Mouse (Mus musculus) embryonic fibroblast, embryonic 13.5 days (primary cell): ENCODE data around the gene Taf1b. TPM values are rescaled to one million over a fixed set of nuclear protein-coding genes. Genes with fewer than 3 reads are reported as not detected.
"Not testable (repeated sequence)": the region's sequence is repeated elsewhere in the genome, so short reads cannot be mapped to it uniquely, and the experiment has no call there.

Source experiments
- H3K27ac ChIP-seq: 2 replicates; pipeline ENCODE4 v1.5.1; 2012; ENCODE audit warnings: low read length, control low read depth, inconsistent platforms; ENCODE audit not compliant: insufficient read depth
- H3K4me1 ChIP-seq: 2 replicates; pipeline ENCODE4 v1.6.1; 2011; ENCODE audit warnings: low read length; ENCODE audit not compliant: control insufficient read depth, insufficient read depth
- H3K4me3 ChIP-seq: 2 replicates; pipeline ENCODE4 v1.5.1; 2011; ENCODE audit warnings: mild to moderate bottlenecking, control low read depth, low read length; ENCODE audit not compliant: insufficient read depth
- CTCF ChIP-seq: IDR thresholded peaks from 2 replicates; pipeline ENCODE4 v1.5.1; 2011; ENCODE audit warnings: mild to moderate bottlenecking, control low read depth, low read length, moderate library complexity, borderline replicate concordance; ENCODE audit not compliant: insufficient read depth
- POLR2A ChIP-seq: IDR thresholded peaks from 2 replicates; pipeline ENCODE4 v1.6.1; 2011; ENCODE audit warnings: low read depth, mild to moderate bottlenecking, control low read depth, low read length, moderate library complexity
- polyA plus RNA-seq: library from polyadenylated mRNA; stranded (reverse); fragments of >200 nt; gene quantifications from 2 replicates; pipeline ENCODE4 v1.2.4, GENCODE M21; 2011; ENCODE audit warnings: low read depth; ENCODE audit not compliant: missing spikeins, insufficient read length

The Taf1b gene
- polyA plus RNA-seq = 15.9 and 25.6 TPM in 2 replicates

- Histone ChIP-seq H3K27ac (peak within 1 kb of the TSS; percentile 69), H3K4me3 (peak within 1 kb of the TSS; percentile 62), H3K4me1 (no peaks in the 10 kb centered on the region)
- TF ChIP-seq POLR2A = peak; percentile 92
- no peak for TF ChIP-seq CTCF
Measured at GRCm38 (mm10) chr12:24498150-24498840, at the start of gene Taf1b. Taf1b (plus strand) TSS chr12:24498359.

GRCm38 (mm10) chr12:24460406-24460805 is 37.8 kb upstream of the Taf1b start:
- no peak for TF ChIP-seq CTCF
- TF ChIP-seq POLR2A = no peak
- H3K4me1 ChIP-seq = no peaks in the 10 kb centered on the region
- no peak overlapping the region for H3K4me3 ChIP-seq
- no peak overlapping the region for H3K27ac ChIP-seq

- not testable (repeated sequence) for H3K27ac ChIP-seq, H3K4me1 ChIP-seq, H3K4me3 ChIP-seq
Measured at GRCm38 (mm10) chr12:24462121-24462520, 36.0 kb upstream of the Taf1b start.

GRCm38 (mm10) chr12:24463490-24463889 is 34.7 kb upstream of the Taf1b start:
- H3K4me3 ChIP-seq, H3K4me1 ChIP-seq, H3K27ac ChIP-seq: not testable (repeated sequence)

- Histone ChIP-seq H3K4me1 (no peaks in the 10 kb centered on the region), H3K4me3 (no peak overlapping the region), H3K27ac (no peak overlapping the region)
- no peak for TF ChIP-seq CTCF
Measured at GRCm38 (mm10) chr12:24468966-24469365, 29.2 kb upstream of the Taf1b start.

- Histone ChIP-seq H3K4me3 (no peak overlapping the region), H3K4me1 (no peaks in the 10 kb centered on the region), H3K27ac (no peak overlapping the region)
- TF ChIP-seq CTCF (peak; percentile 58), POLR2A (no peak)
Measured at GRCm38 (mm10) chr12:24470943-24471342, 27.2 kb upstream of the Taf1b start.

- TF ChIP-seq POLR2A (no peak), CTCF (no peak)
- Histone ChIP-seq H3K4me3 (no peak overlapping the region), H3K27ac (no peak overlapping the region), H3K4me1 (no peaks in the 10 kb centered on the region)
Measured at GRCm38 (mm10) chr12:24473221-24473620, 24.9 kb upstream of the Taf1b start.

- Histone ChIP-seq H3K4me1 (no peaks in the 10 kb centered on the region), H3K27ac (no peak overlapping the region), H3K4me3 (no peak overlapping the region)
- no peak for TF ChIP-seq CTCF
- TF ChIP-seq POLR2A = no peak
Measured at GRCm38 (mm10) chr12:24484930-24485329, 13.2 kb upstream of the Taf1b start.

GRCm38 (mm10) chr12:24486882-24487281 is 11.3 kb upstream of the Taf1b start:
- no peak overlapping the region for H3K4me3 ChIP-seq
- H3K4me1 ChIP-seq = no peaks in the 10 kb centered on the region
- no peak overlapping the region for H3K27ac ChIP-seq
- TF ChIP-seq CTCF (no peak), POLR2A (no peak)

GRCm38 (mm10) chr12:24492507-24492906 is 5.7 kb upstream of the Taf1b start:
- not testable (repeated sequence) for H3K4me1 ChIP-seq

GRCm38 (mm10) chr12:24493011-24493410 is 5.1 kb upstream of the Taf1b start:
- H3K4me3 ChIP-seq = no peak overlapping the region
- TF ChIP-seq POLR2A = no peak
- TF ChIP-seq CTCF = no peak
- H3K27ac ChIP-seq = no peak overlapping the region
- no peaks in the 10 kb centered on the region for H3K4me1 ChIP-seq

More at GRCm38 (mm10) chr12:24492507-24492906, 5.7 kb upstream of the Taf1b start:
- not testable (repeated sequence) for H3K4me3 ChIP-seq, H3K27ac ChIP-seq
